Mouse (Mus musculus) frontal cortex, adult (tissue): ENCODE measurements around the gene Smtn.

Source experiments
- ATAC-seq: cut with Nextera tagmentation; 2 replicates; pipeline ENCODE4 v1.9.2; 2017; ENCODE audit warnings: mild to moderate bottlenecking, moderate library complexity, mixed read lengths; ENCODE audit not compliant: low TSS enrichment

The Smtn gene

GRCm38 (mm10) chr11:3527766-3528165, 12.6 kb downstream of the Smtn start:
- ATAC-seq, result no peak

DNA sequence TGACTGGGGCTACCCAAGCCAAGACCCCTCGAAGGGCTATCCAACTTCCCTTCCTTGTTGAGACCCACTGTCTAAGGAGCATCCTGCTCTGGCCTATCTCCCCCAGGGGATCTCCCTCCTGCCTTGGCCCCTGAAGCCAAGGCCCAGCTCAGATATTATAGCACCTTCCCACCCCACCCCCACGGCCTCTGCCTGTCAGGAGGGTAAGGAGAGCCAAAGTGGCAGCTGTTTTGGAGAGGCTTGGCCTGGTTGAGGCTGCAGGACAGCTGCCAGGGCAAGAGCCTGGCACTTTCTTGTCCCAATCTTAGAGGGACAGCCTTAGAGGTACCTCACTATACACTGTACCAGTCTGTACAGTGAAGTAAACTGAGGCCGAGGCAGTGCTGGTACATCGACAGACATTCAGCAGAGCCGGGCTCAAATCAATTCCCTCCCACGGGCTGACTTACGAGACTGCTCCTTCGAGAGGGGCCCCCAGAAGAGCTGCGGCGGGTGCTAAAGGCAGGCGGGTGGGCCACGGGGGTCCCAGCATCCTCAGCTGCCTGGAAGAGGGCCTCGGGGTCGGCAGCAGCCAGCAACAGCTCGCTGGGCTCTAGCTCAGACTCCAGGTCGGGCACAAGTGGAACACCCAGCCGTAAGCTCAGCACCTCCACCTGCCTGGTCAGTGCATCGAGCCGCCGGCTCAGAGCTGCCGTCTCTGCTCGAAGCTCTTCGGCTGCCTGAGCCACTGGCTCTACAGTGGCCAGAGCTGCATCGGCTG, 13.3 kb downstream of the Smtn start:
- ATAC-seq, result no peak

DNA sequence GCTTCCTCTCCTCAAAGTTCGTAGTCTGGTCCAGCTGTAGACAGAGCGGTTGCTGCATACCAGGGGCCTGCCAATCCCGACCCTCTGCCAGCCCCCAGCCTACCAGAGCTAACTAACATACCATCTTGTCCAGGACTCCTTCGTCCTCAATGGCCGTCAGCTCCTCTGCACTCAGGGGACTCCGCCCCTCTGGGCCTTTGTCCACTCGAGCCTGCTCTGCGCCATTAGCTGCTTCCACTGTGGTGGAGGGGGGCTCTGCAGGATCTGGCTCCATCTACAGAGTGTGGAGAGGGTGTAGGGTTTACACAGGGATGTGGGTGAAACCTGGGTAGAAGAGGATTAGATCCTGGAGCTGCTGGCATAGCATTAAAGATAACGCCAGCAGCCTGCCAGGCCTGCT, 14.2 kb downstream of the Smtn start:
- ATAC-seq, result no peak

- no peak for ATAC-seq
These were observed 14.9 kb downstream of the Smtn start for GRCm38 (mm10) chr11:3525560-3525959.

GRCm38 (mm10) chr11:3523840-3524582, 16.4 kb downstream of the Smtn start:
- ATAC-seq, result no peak

GRCm38 (mm10) chr11:3522285-3523000, 18.0 kb downstream of the Smtn start:
- ATAC-seq, result no peak

DNA sequence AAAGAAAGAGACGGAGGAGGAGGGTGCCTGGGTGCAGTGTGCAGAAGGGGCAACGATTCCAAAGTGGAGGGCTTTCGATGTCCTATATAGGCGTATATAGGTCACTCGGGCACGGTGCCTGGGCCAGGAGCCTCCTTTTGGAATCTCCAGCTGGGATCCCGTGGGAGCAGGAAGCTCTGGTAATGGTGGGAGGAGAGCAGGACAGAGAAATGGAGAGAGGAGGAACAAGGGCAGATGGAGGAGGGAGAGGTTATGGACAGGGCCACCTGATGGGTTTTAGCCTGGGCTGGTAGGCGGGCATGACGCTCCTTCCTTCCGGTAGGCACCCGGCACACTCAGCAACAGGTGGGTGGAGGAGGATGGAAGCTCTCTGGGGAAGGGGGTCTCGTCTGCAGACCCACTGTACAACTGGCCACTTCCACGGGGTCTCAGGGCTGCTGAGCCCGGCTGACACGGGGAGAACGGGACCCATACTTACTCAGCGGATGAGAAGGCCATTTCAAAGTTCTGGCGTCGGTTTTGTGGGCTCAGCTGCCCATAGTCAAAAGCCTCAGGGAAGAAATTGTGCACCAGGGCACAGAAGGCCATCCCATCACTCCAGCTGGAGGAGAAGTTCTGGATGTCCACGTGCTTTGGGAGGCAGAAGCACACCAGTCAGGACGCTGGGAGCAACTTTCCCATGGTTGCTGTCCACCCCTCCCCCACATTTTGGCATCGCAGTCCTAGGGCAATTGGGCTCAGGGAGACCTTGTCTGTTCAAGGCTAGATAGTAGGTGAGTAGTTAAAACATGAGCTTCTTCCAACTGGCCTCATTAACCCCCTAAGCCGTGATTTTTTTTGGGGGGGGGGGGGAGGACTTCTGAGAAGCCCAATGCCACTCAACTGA, 18.8 kb downstream of the Smtn start:
- no peak for ATAC-seq

- no peak for ATAC-seq
These were observed 19.5 kb downstream of the Smtn start for GRCm38 (mm10) chr11:3520919-3521318.

DNA sequence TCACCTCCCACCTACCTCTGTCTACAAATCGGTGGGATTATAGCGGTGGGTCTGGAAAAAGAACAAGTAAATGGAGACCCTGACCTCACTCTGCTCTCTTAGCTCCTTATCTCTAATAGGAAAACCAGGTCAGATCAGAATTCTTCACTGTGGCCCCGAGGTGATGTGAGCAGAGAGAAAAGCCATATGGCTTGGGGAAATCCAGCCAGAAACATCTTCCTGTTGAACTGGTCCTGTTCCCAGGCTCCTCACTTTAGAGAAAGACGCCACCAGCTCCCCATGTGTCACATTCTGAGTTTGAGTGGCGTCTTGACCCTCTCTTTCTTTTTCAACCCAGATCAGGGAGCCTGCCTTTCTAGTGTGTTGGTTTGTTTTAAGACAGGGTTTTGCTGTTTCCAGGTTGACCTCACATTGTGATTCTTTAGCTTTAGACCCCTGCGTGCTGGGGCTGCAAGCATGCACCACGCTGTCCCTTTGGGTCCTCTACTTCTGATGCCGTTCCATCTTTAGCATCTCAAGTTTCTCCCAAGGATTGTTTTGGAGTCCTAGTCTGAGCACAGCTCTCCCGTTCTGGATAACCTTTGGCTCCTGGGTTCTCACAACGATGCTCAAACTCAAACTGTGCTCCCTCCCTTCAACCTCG, 20.5 kb downstream of the Smtn start:
- ATAC-seq, result no peak

DNA sequence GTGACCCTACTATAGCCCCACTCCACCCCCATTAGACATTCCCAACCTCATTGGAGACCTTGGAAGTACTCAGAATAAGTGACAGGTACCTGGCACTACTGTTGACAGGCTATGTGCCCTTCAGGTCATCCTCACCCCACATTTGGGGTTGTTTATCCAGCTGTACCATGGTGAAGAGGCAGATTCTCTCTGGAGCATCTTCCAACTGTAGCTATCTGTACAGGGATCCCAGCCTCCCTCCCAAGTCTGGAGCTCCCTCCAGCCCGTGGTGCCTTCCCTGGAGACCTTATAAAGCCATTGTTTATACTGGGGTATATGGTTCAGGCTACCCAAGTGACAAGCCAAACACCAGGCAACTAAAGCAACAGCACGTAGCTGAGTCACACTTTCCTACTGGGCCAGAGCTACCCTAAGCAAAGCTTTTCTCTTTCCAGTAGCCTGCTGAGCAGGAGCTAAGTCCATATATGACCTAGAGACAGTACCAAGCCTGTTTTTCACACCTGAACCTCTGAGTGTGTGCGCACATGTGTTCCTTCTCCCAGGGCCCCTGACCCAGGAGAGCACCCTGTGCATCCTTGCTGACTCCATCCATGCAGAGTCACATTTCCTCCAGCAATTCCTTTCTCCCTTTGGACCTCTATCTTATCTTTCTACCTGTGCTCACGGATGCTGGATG, 21.2 kb downstream of the Smtn start:
- ATAC-seq, result no peak

- no peak for ATAC-seq
These were observed 22.3 kb downstream of the Smtn start for GRCm38 (mm10) chr11:3517846-3518732.

DNA sequence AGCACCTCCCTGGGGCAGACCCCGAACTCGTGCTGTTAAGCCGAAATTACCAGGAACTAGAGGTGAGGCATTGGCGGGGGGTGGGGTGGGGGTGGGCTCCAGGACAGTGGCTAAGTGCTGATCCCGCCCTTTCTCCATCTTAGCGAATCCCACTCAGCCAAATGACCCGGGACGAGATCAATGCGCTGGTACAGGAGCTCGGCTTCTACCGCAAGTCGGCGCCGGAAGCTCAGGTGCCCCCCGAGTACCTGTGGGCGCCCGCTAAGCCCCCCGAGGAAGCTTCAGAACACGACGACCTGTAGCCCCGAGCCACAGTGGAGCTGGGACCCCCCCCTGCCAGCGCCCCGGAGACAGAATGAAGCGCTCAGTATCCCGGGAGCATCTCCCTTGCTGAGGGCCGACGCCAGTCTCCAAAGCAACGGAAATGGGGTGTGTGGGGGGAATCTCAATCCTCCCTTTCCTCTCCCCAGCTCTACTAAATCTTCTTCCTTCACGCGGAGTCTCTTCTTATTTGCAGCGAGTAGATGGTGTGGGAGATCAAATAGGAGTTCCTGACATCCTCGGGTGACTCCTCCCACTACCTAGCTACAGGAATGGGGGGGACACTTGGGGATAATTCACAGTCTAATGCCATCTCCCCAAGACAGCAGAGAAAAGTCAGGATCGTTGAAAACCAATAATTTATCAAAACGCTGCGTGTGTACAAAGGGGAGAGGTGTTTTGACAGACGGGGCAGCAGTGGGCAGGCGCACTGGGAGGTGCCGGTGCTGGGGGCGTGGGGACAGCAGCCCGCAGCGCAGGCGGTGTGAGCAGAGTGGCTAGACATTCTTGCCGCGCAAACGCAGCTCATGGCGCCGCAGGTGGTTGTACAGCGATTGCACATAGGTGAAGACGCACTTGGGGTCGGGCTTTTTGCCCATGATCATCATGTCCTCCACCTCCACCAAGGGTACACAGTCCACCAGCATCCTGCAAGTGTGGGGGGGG, 23.3 kb downstream of the Smtn start:
- no peak for ATAC-seq

- no peak for ATAC-seq
These were observed 24.3 kb downstream of the Smtn start for GRCm38 (mm10) chr11:3516121-3516520.

- ATAC-seq, result no peak
These were observed 24.8 kb downstream of the Smtn start for GRCm38 (mm10) chr11:3515637-3516036.

- peak; percentile 29; the same call in 1 of the 2 replicates for ATAC-seq
These were observed 25.2 kb downstream of the Smtn start for GRCm38 (mm10) chr11:3515216-3515615.

DNA sequence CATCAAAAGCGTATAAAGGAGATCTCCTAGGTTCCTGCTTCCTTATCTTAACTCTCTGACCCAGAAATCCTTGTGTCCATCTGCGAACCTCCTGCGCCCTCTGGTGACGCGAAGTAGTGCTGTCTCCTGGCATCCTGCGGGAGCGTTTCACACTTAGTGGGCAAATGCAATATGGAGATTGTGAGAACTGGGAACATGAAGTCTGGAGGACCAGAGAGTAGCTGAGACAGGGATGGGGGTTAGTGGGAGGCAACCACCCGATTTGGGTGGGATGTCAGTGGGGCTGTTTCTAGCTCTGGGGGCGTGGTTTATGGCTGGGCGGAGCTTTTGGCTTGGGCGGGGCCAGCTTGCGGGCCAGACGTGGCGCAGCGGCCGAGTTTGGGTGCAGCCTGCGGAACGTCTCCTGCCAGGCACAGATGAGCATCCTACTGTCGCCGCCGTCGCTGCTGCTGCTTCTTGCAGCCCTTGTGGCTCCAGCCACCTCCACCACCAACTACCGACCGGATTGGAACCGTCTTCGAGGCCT, 25.8 kb downstream of the Smtn start, which contains the start of gene Selenom:
Gene Selenom (plus strand): TSS at position 156 of the 526 bp plus-strand sequence.
- peak; percentile 82 for ATAC-seq

- no peak for ATAC-seq
These were observed 27.1 kb downstream of the Smtn start for GRCm38 (mm10) chr11:3513291-3513690.

DNA sequence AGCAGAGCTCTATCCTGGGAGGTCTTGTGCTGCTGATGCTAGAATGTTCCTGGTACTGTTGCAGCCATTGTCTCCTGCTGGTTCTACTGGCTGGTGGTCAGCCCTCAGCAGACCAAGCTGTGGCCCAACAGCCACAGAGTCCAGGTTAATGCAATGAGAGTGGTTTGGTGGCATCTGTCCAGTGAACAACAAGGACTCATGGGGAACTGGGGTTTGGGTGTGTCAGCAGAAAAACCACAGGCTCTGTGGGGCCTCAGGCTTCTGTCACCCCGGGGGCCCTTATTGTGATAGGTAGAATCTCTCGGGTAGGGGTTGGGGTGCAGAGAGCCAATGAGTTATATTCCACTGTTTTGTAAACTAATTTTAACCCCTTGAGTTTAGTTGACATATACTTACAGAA, 30.1 kb downstream of the Smtn start:
- no peak for ATAC-seq
